Mouse (Mus musculus) G1E (cell line): ENCODE results near the gene Efcab9. TPM values are rescaled to one million over a fixed set of nuclear protein-coding genes. Genes with fewer than 3 reads are reported as not detected.

ENCODE experiments used
- ATAC-seq: 2 replicates; pipeline ENCODE4 v1.8.0; 2016; ENCODE audit warnings: mild to moderate bottlenecking; ENCODE audit not compliant: insufficient number of reproducible peaks, poor library complexity, low FRiP score, severe bottlenecking; ENCODE audit errors: extremely low read depth
- DNase-seq: peaks from one replicate; pipeline ENCODE4 v3.0.0; 2012; ENCODE audit warnings: low spot score
- H3K27me3 ChIP-seq: 2 replicates; pipeline ENCODE4 v1.6.1; 2012; ENCODE audit warnings: mild to moderate bottlenecking, low read length, inconsistent platforms; ENCODE audit not compliant: insufficient read depth
- H3K36me3 ChIP-seq: replicated peaks from 2 replicates; pipeline ENCODE3; 2012; ENCODE audit warnings: mild to moderate bottlenecking, inconsistent platforms
- H3K4me1 ChIP-seq: 2 replicates; pipeline ENCODE4 v1.6.1; 2012; ENCODE audit warnings: low read depth, low read length, inconsistent platforms, mixed read lengths; ENCODE audit not compliant: insufficient read depth
- H3K4me3 ChIP-seq: 2 replicates; pipeline ENCODE4 v1.5.1; 2012; ENCODE audit warnings: low read depth, mild to moderate bottlenecking, inconsistent platforms, low read length, moderate library complexity, mixed read lengths
- H3K9me3 ChIP-seq: replicated peaks from 2 replicates; pipeline ENCODE4 v1.6.1; 2012; ENCODE audit warnings: inconsistent platforms
- CTCF ChIP-seq: IDR thresholded peaks from 2 replicates; pipeline ENCODE4 v1.5.1; 2012; ENCODE audit warnings: low read depth, low read length, inconsistent platforms, mixed read lengths
- GATA1 ChIP-seq: IDR thresholded peaks from 2 replicates; pipeline ENCODE4 v1.6.1; 2012; ENCODE audit warnings: borderline replicate concordance, low read length, inconsistent platforms, mixed read lengths
- GATA2 ChIP-seq: IDR thresholded peaks from 2 replicates; pipeline ENCODE4 v1.6.1; 2012; ENCODE audit warnings: low read depth, low read length, inconsistent platforms, borderline replicate concordance
- POLR2AphosphoS5 ChIP-seq: IDR thresholded peaks from 2 replicates; pipeline ENCODE4 v1.6.1; 2012; ENCODE audit warnings: low read depth, low read length, inconsistent platforms; ENCODE audit not compliant: insufficient replicate concordance
- TAL1 ChIP-seq: conservative IDR thresholded peaks from 2 replicates; pipeline ENCODE4 v1.6.1; 2012; ENCODE audit warnings: low read depth, low read length, inconsistent platforms, mixed read lengths
- polyA plus RNA-seq: library from polyadenylated mRNA; stranded (reverse); fragments of >175 nt; gene quantifications from 2 replicates; pipeline ENCODE4 v1.2.3, GENCODE M21; 2012
- total RNA-seq, 2 experiments: library from RNA; stranded (forward) in 1 of 2; stranded (reverse) in 1 of 2; fragments of 200-1000 nt in 1 of 2; fragments of >200 nt in 1 of 2; fragmentation: Nextera tagmentation in 1 of 2; gene quantifications; 2 replicates each; pipeline ENCODE4 v1.2.3; 2014 to 2017

Efcab9 gene
- total and polyA plus RNA-seq, 3 experiments = 1.4 to 5.5 TPM; not detected in 1

DNA sequence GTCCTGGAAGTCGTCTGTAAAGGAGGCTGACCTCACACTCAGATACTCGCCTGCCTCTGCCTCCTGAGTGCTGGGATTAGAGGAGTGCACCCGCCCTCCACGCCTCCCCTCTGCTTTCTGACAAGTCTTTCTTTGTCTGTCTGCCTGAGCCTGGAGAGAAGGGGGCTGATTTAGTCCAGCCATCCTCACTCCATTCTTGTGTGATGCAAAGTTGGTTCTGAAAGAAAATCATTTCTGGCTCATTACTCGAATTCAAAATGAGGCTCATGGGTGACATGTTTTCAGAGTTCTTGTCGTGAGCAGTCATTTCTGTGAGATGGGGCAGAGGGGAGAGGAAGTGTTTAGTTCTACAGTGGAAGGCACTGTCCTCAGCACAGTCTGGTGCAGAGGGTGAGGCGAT, 5.1 kb upstream of the Efcab9 start:
- H3K9me3 ChIP-seq = no peaks in the 10 kb centered on the region
- H3K4me3 ChIP-seq = no peak overlapping the region
- H3K27me3 ChIP-seq = peaks cover 19% of the 10 kb centered on the region; the same call in 1 of the 2 replicates
- no peak for ATAC-seq
- no peak for DNase-seq
- TF ChIP-seq GATA2 = no peak
- TF ChIP-seq POLR2AphosphoS5 = no peak
- no peak for TF ChIP-seq TAL1
- peaks cover 40% of the 10 kb centered on the region for H3K36me3 ChIP-seq
- H3K4me1 ChIP-seq = peaks cover 66% of the 10 kb centered on the region

DNA sequence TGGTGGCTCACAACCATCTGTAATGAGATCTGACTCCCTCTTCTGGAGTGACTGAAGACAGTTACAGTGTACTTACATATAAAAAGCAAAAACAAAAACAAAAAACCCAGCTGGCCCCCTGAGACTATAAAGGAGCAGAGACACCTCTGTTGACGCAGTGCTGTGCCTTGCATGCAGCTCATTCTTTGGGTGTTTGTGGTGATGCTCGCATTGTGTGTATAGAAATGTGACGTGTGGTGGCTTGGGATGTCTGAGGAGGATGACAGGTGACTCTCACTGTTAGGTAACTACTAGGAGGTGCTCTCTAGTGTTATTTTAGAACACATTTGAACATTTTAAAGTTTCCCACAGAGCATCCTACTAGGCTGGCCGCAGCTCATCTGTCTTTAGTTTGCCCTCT, 3.8 kb upstream of the Efcab9 start:
- ATAC-seq (no peak), DNase-seq (no peak)
- TF ChIP-seq GATA2 (no peak), TAL1 (no peak), CTCF (no peak), POLR2AphosphoS5 (no peak), GATA1 (no peak)
- Histone ChIP-seq H3K36me3 (peaks cover 36% of the 10 kb centered on the region), H3K4me1 (peaks cover 62% of the 10 kb centered on the region), H3K27me3 (peaks cover 19% of the 10 kb centered on the region; the same call in 1 of the 2 replicates), H3K9me3 (no peaks in the 10 kb centered on the region), H3K4me3 (no peak overlapping the region)

DNA sequence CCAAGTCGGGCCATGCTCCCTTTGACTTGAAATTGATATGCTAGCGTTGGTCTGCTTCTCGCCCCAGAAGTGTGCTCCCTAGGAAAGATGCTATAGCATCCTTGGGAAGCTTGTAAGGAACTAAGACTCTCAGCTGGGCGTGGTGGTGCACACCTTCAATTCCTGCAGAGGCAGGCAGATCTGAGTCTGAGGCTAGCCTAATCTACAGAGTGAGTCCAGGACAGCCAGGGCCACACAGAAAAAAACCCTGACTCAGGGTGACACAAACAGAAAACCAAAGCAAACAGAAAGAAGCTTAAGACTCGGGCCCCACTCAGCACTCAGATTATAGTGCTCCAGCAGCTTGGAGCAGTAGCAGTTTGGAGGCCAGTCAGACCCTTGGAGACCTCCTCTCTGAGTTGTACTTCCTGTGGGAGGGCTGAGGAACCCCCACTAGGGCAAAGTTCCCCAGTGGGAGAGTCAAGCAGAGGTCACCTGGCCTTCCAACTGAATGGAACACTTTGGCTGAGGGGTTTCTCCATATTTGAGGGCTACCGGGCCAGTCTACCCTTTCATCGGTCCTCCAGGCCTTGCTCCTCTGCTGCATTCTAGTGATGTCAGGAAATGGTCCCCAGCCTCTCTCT, 2.7 kb upstream of the Efcab9 start:
- H3K4me1 ChIP-seq = peaks cover 51% of the 10 kb centered on the region
- no peak for TF ChIP-seq GATA1
- no peak for TF ChIP-seq CTCF
- no peak for DNase-seq
- no peak for ATAC-seq
- H3K9me3 ChIP-seq = no peaks in the 10 kb centered on the region
- H3K36me3 ChIP-seq = peaks cover 27% of the 10 kb centered on the region
- no peak overlapping the region for H3K4me3 ChIP-seq
- peaks cover 19% of the 10 kb centered on the region; the same call in 1 of the 2 replicates for H3K27me3 ChIP-seq

DNA sequence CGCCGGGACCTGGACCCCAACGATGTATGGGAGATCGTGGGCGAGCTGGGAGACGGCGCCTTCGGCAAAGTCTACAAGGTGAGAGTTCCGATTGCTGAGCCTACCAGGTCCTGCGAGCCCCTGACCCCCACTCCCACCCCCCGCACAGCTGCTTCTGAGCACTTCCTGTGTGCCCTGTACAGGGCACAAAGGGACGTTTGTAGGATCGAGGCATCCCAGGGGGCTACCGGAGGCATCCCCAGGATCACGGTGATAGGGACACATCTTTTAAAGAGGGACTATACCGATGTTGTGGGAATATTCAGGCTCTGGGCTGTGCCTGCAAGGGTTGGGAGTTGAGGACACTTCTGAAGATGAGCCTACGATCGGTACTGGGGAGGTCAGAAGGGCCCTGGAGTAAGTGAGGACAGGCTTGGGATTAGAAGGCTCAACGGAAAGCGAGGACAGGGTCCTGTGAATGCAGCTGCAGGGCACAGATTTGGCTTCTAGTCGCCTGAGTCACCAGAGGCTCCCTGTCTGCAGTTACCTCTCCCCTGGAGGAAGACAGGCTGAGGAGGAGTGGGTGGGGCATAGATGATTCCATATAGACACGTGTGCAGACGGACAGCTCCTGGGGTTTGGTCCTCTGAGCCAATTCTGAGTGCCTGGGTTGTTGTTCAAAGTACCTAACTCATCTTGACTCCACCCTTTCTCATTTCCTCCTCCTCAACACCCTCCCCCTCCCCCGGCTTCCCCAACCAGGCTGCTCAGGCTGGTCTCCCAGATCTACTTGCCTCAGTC, 1.8 kb upstream of the Efcab9 start:
- Histone ChIP-seq H3K27me3 (peaks cover 19% of the 10 kb centered on the region; the same call in 1 of the 2 replicates), H3K36me3 (peaks cover 23% of the 10 kb centered on the region), H3K4me3 (peak overlapping the region; percentile 76), H3K4me1 (peaks cover 42% of the 10 kb centered on the region), H3K9me3 (no peaks in the 10 kb centered on the region)
- ATAC-seq (peak; percentile 73), DNase-seq (peak; percentile 53)
- no peak for TF ChIP-seq TAL1
- no peak for TF ChIP-seq CTCF
- no peak for TF ChIP-seq GATA1
- TF ChIP-seq POLR2AphosphoS5 = no peak
- no peak for TF ChIP-seq GATA2

DNA sequence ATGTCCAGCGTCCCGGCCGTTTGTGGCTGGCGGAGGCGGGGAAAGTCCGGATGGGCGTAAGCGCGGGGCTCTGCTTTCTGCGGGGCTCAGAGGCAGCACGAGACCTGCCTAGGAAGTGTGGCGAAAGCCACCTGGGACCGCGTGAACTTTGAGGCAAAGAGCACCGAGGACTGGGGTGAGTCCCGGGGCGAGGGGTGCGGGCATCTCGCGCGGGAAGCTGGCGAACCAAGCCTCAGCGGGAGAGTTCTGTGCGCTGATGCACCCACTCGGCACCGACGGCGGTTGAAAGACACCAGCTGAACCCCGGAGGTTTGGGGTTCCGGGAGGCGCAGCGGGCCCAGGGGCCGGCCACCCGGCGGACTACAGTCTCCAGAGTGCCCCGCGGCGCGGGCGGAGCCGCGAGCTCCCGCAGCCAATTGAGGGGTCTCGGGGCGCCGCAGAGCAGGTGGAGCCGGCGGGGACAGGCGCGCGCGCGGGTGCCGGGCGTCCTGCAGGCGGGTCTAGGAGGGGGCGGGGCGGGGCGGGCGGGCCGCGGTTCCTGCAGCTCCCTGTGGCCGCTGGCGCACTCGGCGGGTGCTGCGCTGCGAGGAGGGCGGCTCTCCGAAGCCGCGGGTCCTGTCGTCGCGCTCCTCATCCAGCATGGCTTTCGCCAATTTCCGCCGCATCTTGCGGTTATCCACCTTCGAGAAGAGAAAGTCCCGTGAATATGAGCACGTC, 1.0 kb upstream of the Efcab9 start, which contains the start of gene Stk10:
TSS of gene Stk10 (plus strand) at position 541 of the 717 bp plus-strand sequence.
- ATAC-seq = peak; percentile 55
- peak; percentile 81 for DNase-seq
- H3K36me3 ChIP-seq = peaks cover 20% of the 10 kb centered on the region
- no peak for TF ChIP-seq POLR2AphosphoS5
- TF ChIP-seq GATA2 = no peak
- no peak for TF ChIP-seq GATA1
- no peak for TF ChIP-seq CTCF
- TF ChIP-seq TAL1 = no peak
- H3K27me3 ChIP-seq = peaks cover 22% of the 10 kb centered on the region; the same call in 1 of the 2 replicates
- H3K4me1 ChIP-seq = peaks cover 36% of the 10 kb centered on the region
- no peaks in the 10 kb centered on the region for H3K9me3 ChIP-seq
- peak within 1 kb of the TSS; percentile 76 for H3K4me3 ChIP-seq

DNA sequence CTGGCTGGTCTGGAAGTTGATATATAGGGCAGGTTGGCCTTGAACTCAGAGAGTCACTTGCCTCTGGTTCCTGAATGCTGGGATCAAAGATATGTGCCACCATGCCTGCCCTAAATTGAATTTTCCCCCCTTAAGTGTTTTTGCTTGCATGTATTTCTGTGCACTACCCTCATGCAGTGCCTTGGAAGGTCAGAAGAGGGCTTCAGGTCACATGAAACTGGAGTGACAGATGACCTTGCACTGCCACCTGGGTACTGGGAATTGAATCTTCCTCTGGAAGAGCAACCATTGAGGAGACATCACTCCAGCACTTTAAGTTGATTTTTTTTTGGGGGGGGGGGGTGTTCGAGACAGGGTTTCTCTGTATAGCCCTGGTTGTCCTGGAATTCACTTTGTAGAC, 1.7 kb downstream of the Efcab9 start:
- H3K4me1 ChIP-seq = peaks cover 36% of the 10 kb centered on the region
- ATAC-seq = no peak
- DNase-seq = no peak
- no peak for TF ChIP-seq GATA1
- no peak for TF ChIP-seq POLR2AphosphoS5
- TF ChIP-seq TAL1 = no peak
- no peak; the same call in 1 of the 2 replicates for TF ChIP-seq CTCF
- TF ChIP-seq GATA2 = no peak
- H3K36me3 ChIP-seq = peaks cover 4% of the 10 kb centered on the region
- H3K27me3 ChIP-seq = peaks cover 34% of the 10 kb centered on the region
- H3K4me3 ChIP-seq = no peak overlapping the region
- no peaks in the 10 kb centered on the region for H3K9me3 ChIP-seq
